Mouse (Mus musculus) ES-CJ7 (cell line): ENCODE measurements around the gene A930002H24Rik.

Experiments
- DNase-seq: peaks from one replicate; pipeline ENCODE4 v3.0.0; 2011; ENCODE audit warnings: low read depth, low spot score

Gene A930002H24Rik

DNA sequence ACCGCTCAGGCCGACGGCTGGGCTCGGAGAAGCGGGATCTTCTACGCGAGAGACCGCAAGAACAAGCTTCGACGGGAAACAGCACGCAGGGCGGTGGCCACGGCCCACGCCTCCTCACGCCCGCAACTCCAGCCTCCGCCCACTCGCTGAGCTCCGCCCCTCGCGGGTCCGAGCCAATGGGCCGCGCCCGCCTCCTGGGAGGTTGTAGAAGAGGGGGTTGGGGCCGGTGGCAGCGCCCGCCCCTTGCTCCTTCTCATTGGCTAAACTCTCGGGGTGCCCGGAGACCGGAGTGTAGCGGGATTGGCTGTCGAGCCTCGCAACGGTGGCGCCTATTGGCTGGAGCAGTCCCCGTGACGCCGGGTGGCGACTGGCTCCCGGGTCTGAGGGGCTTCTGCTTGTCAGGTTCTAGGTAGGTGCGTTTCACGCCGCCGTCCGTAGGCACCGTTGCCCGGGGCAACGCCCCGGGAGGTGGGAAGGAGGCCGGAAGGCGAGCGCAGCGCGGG is at the start of gene A930002H24Rik:
Gene A930002H24Rik, minus strand, starts transcription at position 145 of the 503 bp plus-strand sequence.
- peak; percentile 97 for DNase-seq

DNA sequence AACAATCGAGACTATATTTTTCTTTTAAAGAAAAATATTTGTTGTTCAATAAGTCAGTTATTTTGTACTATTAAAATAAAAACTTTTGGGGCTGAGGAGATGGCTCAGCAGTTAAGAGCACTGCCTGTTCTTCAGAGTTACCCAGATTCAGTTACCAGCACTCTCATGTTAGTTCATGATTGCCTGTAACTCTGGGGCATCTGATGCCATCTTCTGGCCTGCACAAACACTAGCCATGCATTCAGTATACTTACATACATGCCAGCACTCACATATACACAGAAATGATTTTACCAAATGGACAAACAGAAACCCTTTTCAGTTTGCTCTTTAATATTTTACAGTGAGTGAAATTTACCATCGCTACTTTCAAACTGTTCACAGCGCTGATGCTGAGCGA is 45.7 kb upstream of the A930002H24Rik start:
- DNase-seq, result no peak

DNA sequence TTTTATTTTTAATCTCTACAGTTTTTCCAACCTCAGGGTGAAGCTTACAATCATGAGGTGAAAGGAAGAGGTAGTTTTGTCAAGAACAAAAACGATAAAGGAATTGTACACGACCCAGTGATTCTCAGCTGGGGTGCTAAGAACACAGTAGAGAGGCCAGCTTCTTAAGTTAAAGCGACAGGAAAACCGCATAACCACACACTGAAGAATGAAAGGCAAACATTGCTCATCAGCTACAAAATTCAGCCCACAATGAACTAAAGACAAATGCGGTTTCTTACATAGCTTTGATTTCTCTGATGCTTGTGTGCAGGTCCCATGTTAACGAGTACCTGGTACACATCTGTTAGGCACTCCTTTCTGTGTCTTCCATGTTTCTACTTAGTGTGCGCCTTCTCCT is 33.5 kb upstream of the A930002H24Rik start:
- DNase-seq, result no peak

DNA sequence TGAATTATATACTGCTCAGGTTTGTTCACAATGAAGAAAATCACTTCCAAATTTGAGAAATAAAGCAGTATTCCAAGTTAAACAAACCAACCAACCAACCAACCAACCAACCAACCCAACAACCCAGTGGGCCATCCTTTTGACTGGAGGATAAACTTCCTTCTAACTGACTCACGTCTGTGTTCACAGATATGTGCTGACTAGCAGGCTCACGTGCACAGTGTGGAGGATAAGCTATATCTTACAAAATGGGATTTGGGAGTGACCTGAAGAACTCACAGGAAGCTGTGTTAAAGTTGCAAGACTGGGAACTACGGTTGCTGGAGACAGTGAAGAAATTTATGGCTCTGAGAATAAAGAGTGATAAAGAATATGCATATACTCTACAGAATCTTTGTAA is 32.2 kb upstream of the A930002H24Rik start:
- no peak for DNase-seq

DNA sequence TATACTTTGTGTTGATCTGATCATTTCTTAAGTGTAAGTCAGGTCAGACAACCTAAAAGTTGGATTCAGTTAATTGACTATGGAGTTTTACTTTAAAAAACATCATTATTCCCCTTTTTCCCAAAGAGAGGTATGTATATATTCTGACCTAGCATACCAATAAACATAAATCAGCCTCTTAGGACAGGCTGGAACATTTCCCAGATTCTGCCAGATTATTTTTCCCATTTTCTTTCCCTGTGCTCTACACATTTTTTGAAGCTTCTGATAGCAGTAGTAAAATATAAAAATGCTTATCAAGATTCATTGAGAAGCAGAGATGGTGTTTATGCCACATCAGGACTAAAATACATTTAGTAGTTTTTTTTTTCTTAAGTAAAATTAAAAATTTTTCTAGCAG is 27.0 kb upstream of the A930002H24Rik start:
- no peak for DNase-seq

DNA sequence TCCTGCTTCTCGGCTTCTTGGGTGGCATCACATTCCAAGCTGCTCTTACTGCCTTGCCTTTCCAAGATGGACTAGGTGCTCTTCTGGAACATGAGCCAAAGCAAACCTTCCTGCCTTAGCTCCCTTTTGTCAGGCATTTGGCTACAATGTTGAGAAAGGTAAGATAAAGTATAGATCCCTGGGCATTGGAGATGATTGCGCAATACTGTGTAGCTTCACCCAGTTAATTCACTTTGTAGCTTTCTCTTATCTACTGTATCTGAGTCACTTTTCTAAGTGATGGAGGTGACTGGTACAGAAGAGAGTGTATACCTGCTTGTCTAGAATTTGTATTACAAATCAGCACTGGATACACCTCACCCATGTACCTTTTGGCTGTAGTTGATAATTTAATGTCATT is 23.4 kb upstream of the A930002H24Rik start:
- DNase-seq, result no peak

DNA sequence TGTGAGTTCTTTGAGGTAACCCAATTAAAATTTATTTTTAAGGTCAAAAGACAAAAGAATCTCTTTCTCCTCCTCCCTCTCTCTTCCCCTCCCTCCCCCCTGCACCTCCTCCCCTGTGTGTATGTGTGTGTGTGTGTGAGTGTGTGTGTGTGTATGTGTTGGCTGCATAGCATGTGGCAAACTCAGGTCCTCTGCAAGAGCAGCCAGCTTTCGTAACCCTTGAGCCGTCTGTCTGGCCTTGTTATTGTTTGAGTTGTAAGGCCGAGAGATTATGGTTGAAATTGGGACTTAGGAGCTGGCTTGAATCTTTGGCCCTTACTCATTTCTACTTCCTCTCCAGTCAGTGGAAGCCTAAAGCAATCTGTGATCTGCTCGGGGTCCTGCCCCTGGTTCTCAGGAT is 16.4 kb upstream of the A930002H24Rik start:
- no peak for DNase-seq

DNA sequence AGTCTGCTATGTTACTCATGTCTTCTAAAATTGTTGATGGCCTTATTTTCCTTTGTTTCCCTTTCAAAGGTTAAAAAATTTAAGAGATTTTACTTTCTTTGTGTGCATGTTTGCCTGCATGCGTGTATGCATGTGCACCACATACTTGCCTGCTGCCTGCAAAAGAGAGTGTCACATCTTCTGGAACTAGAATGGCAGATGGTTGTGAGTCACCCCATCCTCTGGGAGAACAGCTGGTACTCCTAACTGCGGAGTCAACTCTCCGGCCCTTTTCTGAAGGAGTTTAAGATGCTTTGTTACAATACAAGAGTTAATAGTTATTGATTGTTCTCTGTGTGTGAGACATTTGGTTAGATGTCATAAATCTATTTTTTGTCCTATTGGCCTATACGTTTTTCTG is 15.3 kb upstream of the A930002H24Rik start:
- DNase-seq, result no peak

DNA sequence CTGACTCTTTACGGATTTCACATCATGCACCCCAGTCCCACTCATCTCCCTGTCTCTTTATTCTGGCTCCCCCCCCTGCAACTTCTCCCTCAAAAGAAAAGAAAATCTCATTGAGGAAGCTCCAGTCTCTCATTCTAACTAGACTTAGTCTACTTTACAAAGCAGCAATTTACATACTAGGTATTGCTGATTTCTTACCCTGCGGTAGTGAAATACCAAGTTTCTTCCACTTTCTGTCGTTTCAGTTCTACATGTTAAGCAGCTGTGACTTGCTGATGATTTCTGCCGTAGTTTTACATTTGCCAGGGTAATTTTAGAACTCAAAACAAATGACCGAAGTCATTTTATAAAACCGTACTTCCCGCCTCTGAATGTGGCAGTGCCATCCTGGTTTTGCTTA is 8.2 kb upstream of the A930002H24Rik start:
- no peak for DNase-seq

DNA sequence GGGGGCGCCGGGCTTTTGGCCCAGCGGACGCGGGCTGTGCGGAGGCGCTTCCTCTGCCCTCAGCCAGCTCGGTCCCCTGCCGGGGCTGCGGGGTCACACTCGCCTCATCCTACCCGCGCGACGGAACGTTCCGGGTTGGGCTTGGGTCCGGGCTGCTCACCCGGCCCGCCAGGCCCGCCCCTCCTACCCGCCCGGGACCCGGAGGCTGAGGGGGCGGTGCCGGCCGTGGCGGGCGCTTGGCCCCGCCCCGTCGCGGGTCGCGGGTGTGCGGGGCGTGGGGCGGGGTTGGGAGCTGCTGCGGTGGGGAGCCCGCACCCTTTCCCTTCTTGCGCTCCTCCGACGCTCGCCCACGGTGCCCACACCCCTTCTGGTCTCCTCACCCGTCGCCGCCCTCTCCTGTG is 580 bp upstream of the A930002H24Rik start:
- no peak for DNase-seq

DNA sequence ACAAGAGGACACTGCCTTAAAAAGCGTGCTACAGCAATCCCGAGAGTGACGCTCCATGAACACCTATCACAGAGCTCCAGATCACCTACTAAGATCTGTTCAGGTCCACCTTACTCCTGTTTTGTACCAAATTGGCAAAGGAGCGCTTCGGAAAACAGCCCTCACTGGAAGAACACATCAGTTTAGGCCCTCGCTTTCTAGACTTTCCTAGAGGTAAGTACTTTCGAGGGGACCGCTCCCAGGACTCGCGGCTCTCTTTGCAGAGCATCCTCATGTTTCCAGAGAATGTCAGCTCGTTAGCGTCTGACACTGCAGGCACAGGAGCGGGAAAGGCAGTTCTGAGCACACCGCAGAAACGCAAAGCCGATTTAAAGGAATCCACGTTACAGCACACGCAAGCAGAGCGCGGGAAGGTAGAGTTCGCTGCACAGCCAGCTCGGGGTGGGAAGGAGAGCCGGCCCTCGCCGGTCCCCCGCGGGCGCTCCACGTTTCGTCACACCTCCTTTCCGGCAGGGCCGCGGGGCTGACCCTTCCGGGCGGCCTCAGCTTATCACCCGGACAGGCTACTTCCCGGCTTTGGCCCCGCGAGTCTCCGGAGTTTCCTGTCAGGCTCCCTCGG is 470 bp downstream of the A930002H24Rik start, which contains the start of gene Fer:
Gene Fer, plus strand, starts transcription at position 51 of the 619 bp plus-strand sequence.
- DNase-seq, result peak; percentile 36

DNA sequence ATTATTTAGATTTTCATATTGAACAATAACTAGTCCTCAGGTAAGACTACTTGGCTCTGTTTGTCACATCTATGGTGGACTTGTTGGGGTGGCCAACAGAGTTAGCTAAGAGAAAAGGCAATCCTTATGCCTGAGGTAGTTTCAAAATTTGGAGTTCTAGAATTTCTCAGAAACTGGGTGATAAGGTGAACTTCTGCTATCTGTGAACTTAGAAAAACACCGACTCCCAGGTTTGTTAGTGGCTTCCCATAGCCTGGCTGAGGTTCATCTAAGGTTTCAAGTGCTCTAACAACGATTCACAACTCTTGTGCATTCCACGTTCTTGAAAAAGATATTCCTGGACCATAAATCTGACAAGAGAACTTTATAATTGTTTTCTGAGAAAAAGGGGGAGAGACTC is 1.2 kb downstream of the A930002H24Rik start:
- no peak for DNase-seq

DNA sequence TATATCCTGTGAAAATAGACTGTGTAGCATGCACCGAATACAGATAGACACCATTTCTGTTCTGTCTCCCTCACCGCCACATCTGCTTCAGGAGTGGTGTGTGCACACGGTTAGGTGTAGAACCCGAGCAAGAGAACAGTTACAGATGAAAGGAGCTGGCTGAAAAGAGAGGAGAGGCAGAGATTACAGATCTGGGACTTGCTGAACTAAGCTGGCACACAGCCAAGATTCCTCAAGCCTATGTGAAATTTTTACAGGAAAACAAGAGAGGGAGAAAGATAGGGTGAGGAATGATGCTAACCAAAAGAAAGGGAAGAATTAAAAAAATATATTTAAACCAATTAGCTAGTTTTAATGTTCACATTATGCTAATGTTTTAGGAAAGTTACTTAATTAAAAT is 2.6 kb downstream of the A930002H24Rik start:
- DNase-seq, result no peak

DNA sequence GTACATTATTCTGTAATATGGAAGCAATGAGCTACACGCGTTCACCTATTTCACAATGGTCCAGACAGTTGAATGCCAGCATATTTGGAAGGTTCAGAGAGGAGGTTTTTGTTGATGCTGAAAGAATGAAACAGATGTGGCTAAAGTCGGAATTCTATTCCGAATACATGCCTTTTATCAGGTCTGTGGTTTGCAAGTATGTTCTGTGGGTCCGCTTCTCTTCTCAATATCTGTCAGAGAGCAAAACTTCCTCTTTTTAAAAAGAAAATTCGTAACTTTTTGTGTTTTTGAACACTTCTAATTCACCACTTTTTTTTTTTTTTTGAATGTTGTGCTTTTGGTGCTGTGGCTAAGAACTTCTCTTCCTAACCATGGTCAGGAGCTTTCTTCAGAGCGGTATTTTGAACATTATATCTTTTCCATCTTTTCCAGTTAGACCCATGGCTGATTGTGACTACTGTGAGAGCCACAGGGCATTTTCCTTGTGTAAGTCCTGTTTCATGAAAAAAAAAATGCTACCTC is 6.5 kb downstream of the A930002H24Rik start:
- no peak for DNase-seq

DNA sequence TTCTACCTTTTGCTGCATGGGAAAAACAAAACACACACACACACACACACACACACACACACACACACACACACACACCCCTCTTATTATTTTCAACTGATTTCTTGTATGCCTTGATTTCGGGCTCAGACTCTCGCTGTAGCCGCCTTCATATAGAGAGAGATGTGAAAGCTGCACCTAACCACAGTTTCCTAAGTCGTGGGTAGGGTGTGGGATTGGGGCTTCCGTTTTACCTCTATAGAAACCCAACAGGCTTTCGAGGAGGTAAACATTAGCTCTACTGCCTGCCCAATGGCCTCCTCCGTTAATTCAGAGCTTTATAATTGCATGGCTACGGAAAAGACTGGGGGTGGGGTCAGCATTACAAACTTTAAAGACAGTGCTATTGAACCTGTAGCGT is 13.6 kb downstream of the A930002H24Rik start:
- no peak for DNase-seq

DNA sequence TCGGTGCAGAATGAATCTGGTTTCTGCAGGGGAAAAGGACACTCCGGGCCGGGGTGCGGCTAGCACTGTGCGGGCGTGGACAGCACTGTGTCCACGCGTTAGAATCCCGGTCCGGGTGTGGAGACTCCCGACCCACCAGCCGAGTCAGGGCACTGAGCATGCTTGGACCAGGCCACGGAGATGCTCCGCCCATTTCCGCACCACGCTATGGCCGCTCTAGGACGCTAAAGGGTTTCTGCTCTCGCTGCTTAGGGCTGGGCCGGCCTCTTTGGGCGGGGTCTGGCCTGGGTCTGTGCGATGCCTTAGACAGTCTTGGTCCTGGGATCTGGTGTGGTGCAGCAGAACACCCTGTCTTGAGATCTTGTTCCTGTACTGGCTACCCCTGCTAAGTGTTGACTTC is 14.0 kb downstream of the A930002H24Rik start:
- peak; percentile 93 for DNase-seq

DNA sequence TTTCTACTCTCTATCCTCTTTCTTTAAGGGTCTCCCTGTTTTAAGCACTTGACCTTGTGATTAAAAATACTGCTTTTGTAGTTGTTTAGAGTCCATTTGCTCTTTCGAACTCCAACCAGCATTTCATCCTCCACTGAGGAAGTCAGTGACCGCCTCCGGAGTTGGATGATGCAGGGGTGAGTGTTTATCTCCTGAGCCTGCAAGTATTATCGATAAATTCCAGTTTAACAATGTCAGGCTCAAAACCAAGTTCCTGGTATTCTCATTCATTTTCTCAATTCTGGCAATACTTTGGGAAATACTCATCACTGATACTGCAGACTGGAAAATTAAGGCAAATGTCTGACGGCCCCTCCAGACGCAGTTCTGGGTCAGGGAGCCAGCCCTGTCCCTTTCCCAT is 14.4 kb downstream of the A930002H24Rik start:
- DNase-seq, result no peak

DNA sequence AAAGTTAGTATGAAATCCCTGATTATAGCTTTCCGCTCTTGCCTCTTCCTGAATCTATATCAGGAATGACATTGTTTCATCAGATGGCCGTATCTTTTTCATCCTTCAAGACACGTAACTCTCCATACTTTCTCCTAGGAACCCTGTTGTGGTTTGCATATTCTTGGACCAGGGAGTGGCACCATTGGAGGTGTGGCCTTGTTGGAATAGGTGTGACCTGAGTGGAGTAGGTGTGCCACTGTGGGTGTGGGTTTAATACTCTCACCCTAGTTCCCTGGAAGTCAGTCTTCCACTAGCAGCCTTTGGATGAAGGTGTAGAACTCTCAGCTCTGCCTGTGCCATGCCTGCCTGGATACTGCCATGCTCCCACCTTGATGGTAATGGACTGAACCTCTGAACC is 17.8 kb downstream of the A930002H24Rik start:
- peak; percentile 21 for DNase-seq

DNA sequence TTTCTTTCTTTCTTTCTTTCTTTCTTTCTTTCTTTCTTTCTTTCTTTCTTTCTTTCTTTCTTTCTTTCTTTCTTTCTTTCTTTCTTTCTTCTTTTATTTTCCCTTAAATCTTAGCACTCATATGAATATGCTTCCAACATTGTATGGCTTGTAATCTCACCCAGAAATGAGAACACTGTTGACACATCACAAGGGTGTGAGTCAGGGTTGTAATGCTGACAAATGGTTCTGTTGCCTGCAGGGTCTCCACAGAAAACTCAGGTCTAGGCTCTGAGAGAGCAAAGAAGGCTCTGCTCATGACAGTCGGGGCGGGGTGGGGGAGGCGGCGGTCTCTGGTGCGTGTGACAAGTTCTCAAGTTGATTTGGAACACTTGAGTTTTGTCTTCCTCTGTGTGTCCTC is 18.7 kb downstream of the A930002H24Rik start:
- DNase-seq, result no peak

DNA sequence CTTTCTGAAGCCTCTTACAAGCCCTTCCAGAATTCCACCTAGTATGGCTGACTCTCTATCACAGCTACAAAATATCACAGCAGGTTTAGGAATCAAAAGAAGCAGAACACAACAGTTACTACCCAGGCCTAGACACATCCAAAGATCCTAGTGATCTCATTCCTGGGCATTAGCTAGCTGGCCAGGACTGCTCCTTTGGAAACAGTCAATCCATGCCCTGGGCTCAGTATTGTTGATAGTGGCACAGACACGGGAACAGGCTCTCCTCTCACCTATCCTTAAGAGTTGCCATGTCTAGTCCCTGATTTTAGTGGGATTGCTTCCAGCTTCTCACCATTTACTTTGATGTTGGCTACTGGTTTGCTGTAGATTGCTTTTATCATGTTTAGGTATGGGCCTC is 21.4 kb downstream of the A930002H24Rik start:
- no peak for DNase-seq

DNA sequence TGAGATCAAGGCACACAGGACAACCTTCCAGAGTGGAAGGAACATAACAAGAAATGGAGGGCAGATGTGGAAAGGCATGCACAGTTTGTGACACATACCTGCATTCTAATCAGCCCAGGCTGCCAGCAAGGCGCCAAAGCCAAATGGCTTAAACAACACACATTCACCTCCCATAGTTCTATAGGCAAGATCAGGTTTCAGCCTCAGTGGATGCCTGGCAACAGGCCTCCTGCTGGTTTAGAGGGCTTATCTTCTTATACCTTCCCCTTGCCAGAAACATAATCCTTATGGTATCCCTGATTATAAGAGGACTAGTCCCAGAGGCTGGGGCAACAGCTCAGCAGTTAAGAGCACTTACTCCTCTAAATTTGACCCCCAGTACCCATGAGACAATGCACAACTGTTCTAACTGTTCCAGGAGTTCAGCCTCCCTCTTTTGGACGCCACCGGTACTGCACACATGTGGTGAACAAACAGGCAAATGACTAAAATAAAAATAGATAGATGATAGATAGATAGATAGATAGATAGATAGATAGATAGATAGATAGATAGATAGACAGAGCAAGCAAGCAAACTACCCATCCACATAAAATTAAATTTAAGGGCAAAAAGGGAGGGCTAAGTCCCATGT is 23.8 kb downstream of the A930002H24Rik start:
- peak; percentile 40 for DNase-seq

DNA sequence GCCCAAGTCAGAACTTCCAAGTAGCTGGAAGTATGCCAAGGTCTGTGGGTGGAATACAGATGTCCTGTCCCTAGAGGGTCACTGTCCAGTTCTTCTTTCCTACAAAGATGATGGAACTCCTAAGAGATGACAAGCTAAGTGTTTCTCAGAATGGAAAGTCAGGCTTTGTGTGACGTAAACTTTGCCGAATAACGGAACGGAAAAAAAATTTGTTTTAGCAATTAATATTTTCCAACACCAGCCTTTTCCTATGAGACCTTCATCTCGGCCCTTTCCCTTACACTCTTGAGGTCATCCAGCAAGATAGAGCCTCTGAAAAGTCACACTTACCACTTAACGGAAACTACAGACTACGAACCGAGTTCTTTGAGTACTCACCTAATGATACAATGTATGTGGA is 25.4 kb downstream of the A930002H24Rik start:
- DNase-seq, result no peak

DNA sequence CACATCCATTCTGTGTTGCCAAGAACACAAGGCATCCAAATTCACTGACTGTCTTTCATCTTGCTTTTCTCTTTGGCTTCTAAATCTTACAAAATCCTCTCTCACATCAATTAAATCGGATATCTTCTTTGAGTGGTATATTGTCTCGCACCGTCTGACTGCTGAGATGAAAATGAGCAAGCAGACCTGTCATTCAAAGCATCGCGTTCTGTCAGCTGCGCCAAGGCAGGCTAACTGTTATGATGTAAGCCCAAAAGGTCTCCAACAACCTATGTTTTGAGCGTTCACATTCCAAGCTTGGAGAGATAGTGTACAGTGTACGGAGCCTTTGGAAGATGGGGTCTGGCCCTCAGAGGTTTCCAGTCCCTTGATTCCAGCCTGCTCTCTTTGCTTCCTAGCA is 26.9 kb downstream of the A930002H24Rik start:
- no peak for DNase-seq
